Mouse (Mus musculus) small intestine, adult 2 months (tissue): ENCODE measurements around the gene Rtn2.

ENCODE experiments used
- CTCF ChIP-seq: fragments of 200-500 bp; IDR thresholded peaks from 2 replicates; pipeline ENCODE4 v1.5.1; 2012; ENCODE audit warnings: low read depth, mild to moderate bottlenecking, control low read depth, inconsistent platforms, low read length, moderate library complexity, mixed read lengths; ENCODE audit not compliant: insufficient replicate concordance, insufficient read length; ENCODE audit errors: extremely low read depth
- POLR2A ChIP-seq: fragments of 200-500 bp; IDR thresholded peaks from 2 replicates; pipeline ENCODE4 v1.6.1; 2012; ENCODE audit warnings: low read depth, mild to moderate bottlenecking, control low read depth, inconsistent platforms, low read length, moderate library complexity

GRCm38 (mm10) chr7:19324221-19324620 lies 41.8 kb downstream of the Rtn2 start:
- TF ChIP-seq POLR2A = no peak
- TF ChIP-seq CTCF = no peak
